17 mouse cellular contexts compared by ENCODE assay signal in the genomic region with DNA sequence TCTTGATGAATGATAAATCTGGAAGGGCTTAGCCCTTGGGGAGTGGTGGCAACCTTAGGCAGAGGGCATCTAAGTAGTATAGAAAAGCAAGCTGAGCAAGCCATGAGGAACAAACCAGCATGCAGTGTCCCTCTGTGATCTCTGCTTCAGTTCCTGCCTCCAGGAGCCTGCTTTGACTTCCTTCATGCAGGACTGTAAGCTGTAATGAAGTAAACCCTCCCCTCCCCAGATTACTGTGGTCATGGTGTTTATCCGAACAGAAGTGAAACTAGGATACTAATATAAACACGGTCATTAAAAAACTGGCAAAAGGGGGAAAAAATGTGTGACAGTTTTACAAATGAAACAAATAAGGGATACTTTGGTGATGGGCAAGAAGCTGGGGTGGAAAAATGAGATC.
DNase-seq lines count a peak whose midpoint lies in the region; ATAC-seq lines count a peak whose summit lies in the region.
"Had no signal": no experiment of that assay in that cellular context is flagged by ENCODE, and none has a peak within 500 bp of the region (broad histone marks: within the 10 kb centered on the region; RNA-seq: fewer than 3 reads in every experiment).

No protein-coding gene starts in this region.

- no peak for DNase-seq in left cerebral cortex, adult 18-20 months (ENCODE audit: low spot score in 2 of 2)
- DNase-seq in layer of hippocampus, adult 11-12 months (ENCODE audit: low spot score), result no peak
- DNase-seq: adrenal gland, adult 2 months; adrenal gland, postnatal 10 days; adrenal gland, postnatal 36 days; B cell, adult 2 months; cerebellum, adult 11-12 months; cerebellum, adult 2 months; cerebellum, adult 9-10 months; cerebellum, postnatal 10 days; cerebellum, postnatal 25 days; embryo, embryonic 11 days had no signal

- ATAC-seq in common myeloid progenitor, adult 5-6 weeks (replicated peaks; ENCODE audit: low read depth, poor library complexity, severe bottlenecking), result peak; percentile 42; the same call in 1 of the 2 replicates
- peak; percentile 84 for ATAC-seq in megakaryocyte, adult 5-6 weeks (ENCODE audit: poor library complexity, severe bottlenecking)
- ATAC-seq in monocyte, adult 5-6 weeks (replicated peaks; ENCODE audit: insufficient number of reproducible peaks, low FRiP score, low TSS enrichment, poor library complexity, severe bottlenecking), result no peak
- ATAC-seq: forebrain, embryonic 14.5 days; forebrain, embryonic 16.5 days had no signal
